10 mouse cellular contexts compared by ENCODE assay signal in genomic region chr7:98697496-98697895, GRCm38 (mm10). TPM values are rescaled to one million over a fixed set of nuclear protein-coding genes. Genes with fewer than 3 reads are reported as not detected.
DNase-seq lines count a peak whose midpoint lies in the region; ATAC-seq and TF ChIP-seq lines count a peak whose summit lies in the region.
"Had no signal": no experiment of that assay in that cellular context is flagged by ENCODE, and none has a peak within 500 bp of the region (broad histone marks: within the 10 kb centered on the region; RNA-seq: fewer than 3 reads in every experiment).

No protein-coding gene starts in this region.

- no peak overlapping the region for H3K4me3 ChIP-seq in embryonic facial prominence, embryonic 11.5 days (ENCODE audit: low read depth, low read length)
- H3K4me3 ChIP-seq in embryonic facial prominence, embryonic 10.5 days = no peak overlapping the region
- no peak overlapping the region for H3K4me3 ChIP-seq in left cerebral cortex, adult 2 months
- H3K4me3 ChIP-seq: stomach, embryonic 15.5 days had no signal

- DNase-seq in embryonic facial prominence, embryonic 11.5 days (ENCODE audit: low spot score) = peak; percentile 44
- DNase-seq in embryonic facial prominence, embryonic 10.5 days (ENCODE audit: low spot score) = no peak
- no peak for DNase-seq in left cerebral cortex, adult 2 months (ENCODE audit: extremely low spot score in 1 of 2, low spot score in 2 of 2)
- no peak for DNase-seq in left cerebral cortex, adult 9 months (ENCODE audit: low spot score in 2 of 2)
- DNase-seq in ES-CJ7 (ENCODE audit: low read depth, low spot score) = peak; percentile 59
- DNase-seq in lung, postnatal 36 days = peak; percentile 54
- no peak for DNase-seq in thymus, adult 18-20 months
- DNase-seq in heart, adult 9 months (ENCODE audit: low spot score in 2 of 2) = no peak

- no peaks in the 10 kb centered on the region for H3K9me3 ChIP-seq in embryonic facial prominence, embryonic 11.5 days (replicated peaks; ENCODE audit: control insufficient read depth, low read length)
- H3K9me3 ChIP-seq in embryonic facial prominence, embryonic 10.5 days = no peaks in the 10 kb centered on the region
- H3K9me3 ChIP-seq: stomach, embryonic 15.5 days had no signal

- H3K4me2 ChIP-seq in embryonic facial prominence, embryonic 11.5 days (ENCODE audit: low read depth, low read length) = no peak overlapping the region
- H3K4me2 ChIP-seq: stomach, embryonic 15.5 days had no signal

- 16% methylated on average over 2 of the region's 2 CpGs for WGBS in embryonic facial prominence, embryonic 11.5 days
- 7% methylated on average over 2 of the region's 2 CpGs for WGBS in embryonic facial prominence, embryonic 10.5 days

- no peak overlapping the region for H3K27ac ChIP-seq in embryonic facial prominence, embryonic 11.5 days (replicated peaks; ENCODE audit: low read depth, low read length)
- no peak overlapping the region for H3K27ac ChIP-seq in embryonic facial prominence, embryonic 10.5 days (replicated peaks)
- no peak overlapping the region for H3K27ac ChIP-seq in left cerebral cortex, adult 2 months
- H3K27ac ChIP-seq: macrophage; stomach, embryonic 15.5 days had no signal

- H3K36me3 ChIP-seq in embryonic facial prominence, embryonic 11.5 days (replicated peaks; ENCODE audit: control insufficient read depth, insufficient read depth, low read depth, low read length) = no peaks in the 10 kb centered on the region
- no peaks in the 10 kb centered on the region for H3K36me3 ChIP-seq in embryonic facial prominence, embryonic 10.5 days (replicated peaks)
- H3K36me3 ChIP-seq: stomach, embryonic 15.5 days had no signal

- intact Hi-C loops in left cerebral cortex, adult 2 months (cut with DNase I) = loop anchor here (5.0 kb wide), 1 partner anchor 215 kb away; no protein-coding TSS in a partner anchor

- H3K9ac ChIP-seq in embryonic facial prominence, embryonic 11.5 days (replicated peaks; ENCODE audit: low read length) = no peak overlapping the region
- H3K9ac ChIP-seq: stomach, embryonic 15.5 days had no signal

- peak; percentile 63 for TF ChIP-seq CTCF in left cerebral cortex, adult 2 months (IDR thresholded peaks at IDR 0.05)

- H3K4me1 ChIP-seq in embryonic facial prominence, embryonic 11.5 days (ENCODE audit: control insufficient read depth, insufficient read depth, low read length) = no peaks in the 10 kb centered on the region
- H3K4me1 ChIP-seq in embryonic facial prominence, embryonic 10.5 days = peaks cover 17% of the 10 kb centered on the region

- no peaks in the 10 kb centered on the region for H3K27me3 ChIP-seq in embryonic facial prominence, embryonic 11.5 days (ENCODE audit: control insufficient read depth, insufficient read depth, low read length)
- no peaks in the 10 kb centered on the region for H3K27me3 ChIP-seq in embryonic facial prominence, embryonic 10.5 days (replicated peaks; ENCODE audit: low read depth, poor library complexity, severe bottlenecking)
- H3K27me3 ChIP-seq: stomach, embryonic 15.5 days had no signal

- no peak for ATAC-seq in embryonic facial prominence, embryonic 11.5 days (replicated peaks; ENCODE audit: insufficient number of reproducible peaks, low FRiP score, low TSS enrichment, low read depth)

RNA-seq across cellular contexts. Expression of gene Thap12, which starts 5.4 kb away (rescaled TPM):
- 87.3 and 91.6 TPM in 2 replicates for polyA plus RNA-seq in embryonic facial prominence, embryonic 11.5 days (2014; fragmentation: Nextera tagmentation; extraction: Ambion mirVana)
- 56.8 and 57.5 TPM in 2 replicates for polyA plus RNA-seq in embryonic facial prominence, embryonic 10.5 days (2016; fragmentation: Nextera tagmentation; extraction: Ambion mirVana)
- total RNA-seq in left cerebral cortex, adult 2 months (2021) = 10 to 100 TPM; 57.7 to 61.2 TPM

RNA-seq across cellular contexts. Expression of gene Emsy, which starts 40.9 kb away (rescaled TPM):
- 65.1 and 65.7 TPM in 2 replicates for polyA plus RNA-seq in embryonic facial prominence, embryonic 11.5 days (2014; fragmentation: Nextera tagmentation; extraction: Ambion mirVana)
- polyA plus RNA-seq in embryonic facial prominence, embryonic 10.5 days (2016; fragmentation: Nextera tagmentation; extraction: Ambion mirVana) = 46.3 and 47.6 TPM in 2 replicates
- total RNA-seq in left cerebral cortex, adult 2 months (2021) = 10 to 100 TPM; 67.4 to 76.7 TPM

Comparison
In these comparisons a context has a peak if more than half of its experiments do, and no peak if none do; other contexts are left out.
1. DNase-seq: peak in embryonic facial prominence, embryonic 11.5 days (single experiment), ES-CJ7 (single experiment) and lung, postnatal 36 days (single experiment); none in embryonic facial prominence, embryonic 10.5 days (single experiment), left cerebral cortex, adult 2 months (0 of 2), left cerebral cortex, adult 9 months (0 of 2), thymus, adult 18-20 months (0 of 2) and heart, adult 9 months (0 of 2).